9 mouse cellular contexts compared by ENCODE assay signal in genomic region chr4:132088921-132089320, GRCm38 (mm10). TPM values are rescaled to one million over a fixed set of nuclear protein-coding genes. Genes with fewer than 3 reads are reported as not detected.
DNase-seq lines count a peak whose midpoint lies in the region; ATAC-seq and TF ChIP-seq lines count a peak whose summit lies in the region.
"Had no signal": no experiment of that assay in that cellular context is flagged by ENCODE, and none has a peak within 500 bp of the region (broad histone marks: within the 10 kb centered on the region; RNA-seq: fewer than 3 reads in every experiment).

No protein-coding gene starts in this region.

- no peak overlapping the region for H3K4me3 ChIP-seq in intestine, postnatal 0 days (ENCODE audit: low read depth, low read length)
- H3K4me3 ChIP-seq in intestine, embryonic 15.5 days (replicated peaks) = no peak overlapping the region
- H3K4me3 ChIP-seq in CH12.LX (replicated peaks in 1 of 3; ENCODE audit: low read depth in 2 of 3, low read length in 2 of 3, poor library complexity in 1 of 3) = no peak overlapping the region
- H3K4me3 ChIP-seq in embryonic fibroblast, embryonic 13.5 days (ENCODE audit: insufficient read depth, low read length) = no peak overlapping the region

- H3K4me2 ChIP-seq in intestine, postnatal 0 days (replicated peaks; ENCODE audit: low read depth) = no peak overlapping the region
- H3K4me2 ChIP-seq in intestine, embryonic 15.5 days (replicated peaks) = no peak overlapping the region
- H3K4me2 ChIP-seq in CH12.LX (ENCODE audit: insufficient read depth, low read depth, poor library complexity, severe bottlenecking) = no peak overlapping the region

- peak; percentile 20; the same call in 1 of the 2 replicates for ATAC-seq in intestine, postnatal 0 days
- ATAC-seq in intestine, embryonic 15.5 days = no peak

- in situ Hi-C loops in CH12.LX (cut with MboI; ENCODE audit: low pct_ligation_motif_present, low pct_unique_long_range_greater_than_20kb, low sequenced_read_pairs) = loop anchor here (25.0 kb wide), 1 partner anchor 423 kb away; the partner anchor contains the start of gene Sesn2

- no peaks in the 10 kb centered on the region for H3K36me3 ChIP-seq in intestine, postnatal 0 days (ENCODE audit: control insufficient read depth, insufficient read depth)
- no peaks in the 10 kb centered on the region for H3K36me3 ChIP-seq in intestine, embryonic 15.5 days
- no peaks in the 10 kb centered on the region for H3K36me3 ChIP-seq in CH12.LX (replicated peaks in 1 of 2; ENCODE audit: control insufficient read depth in 1 of 2, insufficient read depth in 1 of 2, low read length in 1 of 2)

- peak; percentile 96 for TF ChIP-seq CTCF in intestine, postnatal 0 days (IDR thresholded peaks at IDR 0.05; ENCODE audit: low read depth)
- TF ChIP-seq CTCF in CH12.LX (conservative IDR thresholded peaks at IDR 0.05 in 1 of 2, IDR thresholded peaks at IDR 0.05 in 1 of 2; ENCODE audit: low read depth in 2 of 2, low read length in 2 of 2) = peak; percentile 93 to 94
- TF ChIP-seq CTCF in embryonic fibroblast, embryonic 13.5 days (IDR thresholded peaks at IDR 0.05; ENCODE audit: borderline replicate concordance, insufficient read depth, low read length) = peak; percentile 82

- peak; percentile 93 for TF ChIP-seq RAD21 in CH12.LX (IDR thresholded peaks at IDR 0.05; ENCODE audit: low read depth, low read length)

- no peaks in the 10 kb centered on the region for H3K27me3 ChIP-seq in intestine, postnatal 0 days (replicated peaks; ENCODE audit: control insufficient read depth, insufficient read depth, low read length)
- no peaks in the 10 kb centered on the region for H3K27me3 ChIP-seq in intestine, embryonic 15.5 days (replicated peaks)
- H3K27me3 ChIP-seq in CH12.LX (replicated peaks) = peaks cover 3% of the 10 kb centered on the region

- no peak overlapping the region for H3K27ac ChIP-seq in intestine, postnatal 0 days (ENCODE audit: low read depth, low read length)
- no peak overlapping the region for H3K27ac ChIP-seq in intestine, embryonic 15.5 days
- H3K27ac ChIP-seq in CH12.LX (ENCODE audit: insufficient read depth, low read depth) = no peak overlapping the region
- no peak overlapping the region for H3K27ac ChIP-seq in embryonic fibroblast, embryonic 13.5 days (ENCODE audit: insufficient read depth, low read length)
- H3K27ac ChIP-seq: macrophage had no signal

- 16% methylated on average over 7 of the region's 7 CpGs for WGBS in intestine, postnatal 0 days
- WGBS in intestine, embryonic 15.5 days = 18% methylated on average over 7 of the region's 7 CpGs

- no peak for TF ChIP-seq POLR2A in CH12.LX (IDR thresholded peaks at IDR 0.05; ENCODE audit: low read depth, low read length)
- no peak for TF ChIP-seq POLR2A in embryonic fibroblast, embryonic 13.5 days (IDR thresholded peaks at IDR 0.05; ENCODE audit: low read depth, low read length)

- H3K79me2 ChIP-seq in CH12.LX (replicated peaks; ENCODE audit: control insufficient read depth, extremely low read depth, insufficient read depth, poor library complexity, severe bottlenecking) = no peaks in the 10 kb centered on the region

- H3K9ac ChIP-seq in intestine, postnatal 0 days (ENCODE audit: low read depth, low read length) = no peak overlapping the region
- no peak overlapping the region for H3K9ac ChIP-seq in intestine, embryonic 15.5 days
- H3K9ac ChIP-seq in CH12.LX (ENCODE audit: insufficient read depth, low read depth) = no peak overlapping the region

- no peaks in the 10 kb centered on the region for H3K9me3 ChIP-seq in intestine, postnatal 0 days (ENCODE audit: control insufficient read depth)
- H3K9me3 ChIP-seq in intestine, embryonic 15.5 days = no peaks in the 10 kb centered on the region
- peaks cover 3% of the 10 kb centered on the region for H3K9me3 ChIP-seq in CH12.LX (replicated peaks; ENCODE audit: low read length)

- no peaks in the 10 kb centered on the region; the same call in 1 of the 2 replicates for H3K4me1 ChIP-seq in intestine, postnatal 0 days (replicated peaks; ENCODE audit: control insufficient read depth, insufficient read depth, low read length)
- peaks cover 11% of the 10 kb centered on the region for H3K4me1 ChIP-seq in intestine, embryonic 15.5 days (replicated peaks)
- H3K4me1 ChIP-seq in CH12.LX (ENCODE audit: control insufficient read depth in 1 of 2, insufficient read depth in 2 of 2) = peaks cover 0 to under 1% of the 10 kb centered on the region in 2 experiments; a peak in 1 of 4 replicates
- H3K4me1 ChIP-seq in embryonic fibroblast, embryonic 13.5 days (ENCODE audit: control insufficient read depth, insufficient read depth, low read length) = no peaks in the 10 kb centered on the region

- peak; percentile 62 for DNase-seq in CH12.LX (ENCODE audit: extremely low read depth)
- DNase-seq in adrenal gland, postnatal 25 days = peak; percentile 50
- peak; percentile 62 to 73 for DNase-seq in layer of hippocampus, postnatal 10 days (ENCODE audit: low spot score in 2 of 2)
- DNase-seq in mesoderm, embryonic 11.5 days (ENCODE audit: low read depth, low spot score) = peak; percentile 78
- DNase-seq in thymus, postnatal 36 days = peak; percentile 41 to 44

- no peak for TF ChIP-seq EP300 in CH12.LX (IDR thresholded peaks at IDR 0.05; ENCODE audit: low read length)

- dilution Hi-C loops in CH12.LX (cut with MboI; ENCODE audit: extremely low pct_ligation_motif_present, extremely low pct_unique_long_range_greater_than_20kb, low sequenced_read_pairs) = no loop called here

TF ChIP-seq in CH12.LX, 34 proteins besides CTCF, POLR2A, EP300 and RAD21:
- TF ChIP-seq ZC3H11A (IDR thresholded peaks at IDR 0.05; ENCODE audit: low read depth, low read length) (peak; percentile 35; the same call in 1 of the 2 replicates), IRF4 (IDR thresholded peaks at IDR 0.05; ENCODE audit: low read depth, low read length) (0 out of 2 replicates have a peak, but pooled peaks have one; percentile 14), JUND (conservative IDR thresholded peaks at IDR 0.05; ENCODE audit: low read depth, low read length) (no peak), TCF12 (IDR thresholded peaks at IDR 0.05; ENCODE audit: low read depth, low read length) (no peak), SMC3 (IDR thresholded peaks at IDR 0.05; ENCODE audit: low read depth, low read length) (peak; percentile 89), SIN3A (IDR thresholded peaks at IDR 0.05; ENCODE audit: low read length) (no peak), POLR2AphosphoS2 (IDR thresholded peaks at IDR 0.05; ENCODE audit: low read depth, low read length) (no peak), CHD2 (IDR thresholded peaks at IDR 0.05; ENCODE audit: low read length) (no peak), NRF1 (IDR thresholded peaks at IDR 0.05; ENCODE audit: low read depth, low read length) (no peak), UBTF (IDR thresholded peaks at IDR 0.05; ENCODE audit: low read depth, low read length) (no peak), ZKSCAN1 (IDR thresholded peaks at IDR 0.05; ENCODE audit: borderline replicate concordance, low read depth, low read length) (no peak), HCFC1 (IDR thresholded peaks at IDR 0.05; ENCODE audit: low read depth, low read length) (no peak), BHLHE40 (IDR thresholded peaks at IDR 0.05; ENCODE audit: low read depth, low read length) (0 out of 2 replicates have a peak, but pooled peaks have one; percentile 5), MAX (IDR thresholded peaks at IDR 0.05; ENCODE audit: low read length) (no peak), NELFE (IDR thresholded peaks at IDR 0.05; ENCODE audit: low read depth, low read length) (peak; percentile 44; the same call in 1 of the 2 replicates), PAX5 (IDR thresholded peaks at IDR 0.05; ENCODE audit: low read length) (no peak)
TF ChIP-seq in CH12.LX: peak in this region for 5.

RNA-seq across cellular contexts. Expression of gene Epb41, which starts 13.8 kb away (rescaled TPM):
- 22.2 TPM in 2 replicates for polyA plus RNA-seq in intestine, postnatal 0 days (2015; fragmentation: Nextera tagmentation; extraction: Ambion mirVana)
- polyA plus RNA-seq in intestine, embryonic 15.5 days (2015; fragmentation: Nextera tagmentation; extraction: Ambion mirVana) = 50.0 and 54.2 TPM in 2 replicates
- 8.4 and 10.0 TPM in 2 replicates for total RNA-seq in CH12.LX (2012; rRNA removed)
- 6.0 and 7.1 TPM in 2 replicates for total RNA-seq in CH12.LX (2014; rRNA removed)
- polyA plus RNA-seq in CH12.LX (2012; ENCODE audit: insufficient read length, low read depth) = 16.5 and 21.6 TPM in 2 replicates
- total RNA-seq in adrenal gland, postnatal 25 days (2021) = 65.5 and 70.8 TPM in 2 replicates
- polyA plus RNA-seq in embryonic fibroblast, embryonic 13.5 days (2011; ENCODE audit: insufficient read length, low read depth, missing spikeins) = 21.6 and 34.0 TPM in 2 replicates
- 10 to 100 TPM; 30.2 to 33.7 TPM for total RNA-seq in layer of hippocampus, postnatal 10 days (2021)

RNA-seq across cellular contexts. Expression of gene Gm10300, which starts 14.4 kb away (rescaled TPM):
- 0.08 and 0.09 TPM in 2 replicates for polyA plus RNA-seq in intestine, postnatal 0 days (2015; fragmentation: Nextera tagmentation; extraction: Ambion mirVana)
- polyA plus RNA-seq in intestine, embryonic 15.5 days (2015; fragmentation: Nextera tagmentation; extraction: Ambion mirVana) = 0.08 and 0.16 TPM in 2 replicates
- total RNA-seq in CH12.LX (2012; rRNA removed) (0.08 TPM in 2 replicates), CH12.LX (2014; rRNA removed) (not detected in 2 replicates)
- not detected in 2 replicates for polyA plus RNA-seq in CH12.LX (2012; ENCODE audit: insufficient read length, low read depth)
- 0.61 TPM in 1 of 2 replicates, not detected in the other for total RNA-seq in adrenal gland, postnatal 25 days (2021)
- polyA plus RNA-seq in embryonic fibroblast, embryonic 13.5 days (2011; ENCODE audit: insufficient read length, low read depth, missing spikeins) = 0.35 TPM in 1 of 2 replicates, not detected in the other
- not detected for total RNA-seq in layer of hippocampus, postnatal 10 days (2021)

RNA-seq across cellular contexts. Expression of gene Oprd1, which starts 55.4 kb away (rescaled TPM):
- 0.24 and 0.29 TPM in 2 replicates for polyA plus RNA-seq in intestine, postnatal 0 days (2015; fragmentation: Nextera tagmentation; extraction: Ambion mirVana)
- 0.28 and 0.34 TPM in 2 replicates for polyA plus RNA-seq in intestine, embryonic 15.5 days (2015; fragmentation: Nextera tagmentation; extraction: Ambion mirVana)
- total RNA-seq in CH12.LX (2012; rRNA removed) (not detected in 2 replicates), CH12.LX (2014; rRNA removed) (not detected in 2 replicates)
- not detected in 2 replicates for polyA plus RNA-seq in CH12.LX (2012; ENCODE audit: insufficient read length, low read depth)
- total RNA-seq in adrenal gland, postnatal 25 days (2021) = 1.1 TPM in 2 replicates
- not detected in 2 replicates for polyA plus RNA-seq in embryonic fibroblast, embryonic 13.5 days (2011; ENCODE audit: insufficient read length, low read depth, missing spikeins)
- 1 to 10 TPM; 5.3 to 5.4 TPM for total RNA-seq in layer of hippocampus, postnatal 10 days (2021)
